Mouse (Mus musculus): ENCODE results near the gene Tgm5. TPM values are rescaled to one million over a fixed set of nuclear protein-coding genes. Genes with fewer than 3 reads are reported as not detected.
A peak's percentile ranks its signal among the peaks of the same experiment; 100 is the strongest.
"Not testable (repeated sequence)": the region's sequence is repeated elsewhere in the genome, so short reads cannot be mapped to it uniquely, and the experiment has no call there.

Tgm5 gene
- polyA plus RNA-seq, 1 experiment from 2014 or later, result not detected

DNA sequence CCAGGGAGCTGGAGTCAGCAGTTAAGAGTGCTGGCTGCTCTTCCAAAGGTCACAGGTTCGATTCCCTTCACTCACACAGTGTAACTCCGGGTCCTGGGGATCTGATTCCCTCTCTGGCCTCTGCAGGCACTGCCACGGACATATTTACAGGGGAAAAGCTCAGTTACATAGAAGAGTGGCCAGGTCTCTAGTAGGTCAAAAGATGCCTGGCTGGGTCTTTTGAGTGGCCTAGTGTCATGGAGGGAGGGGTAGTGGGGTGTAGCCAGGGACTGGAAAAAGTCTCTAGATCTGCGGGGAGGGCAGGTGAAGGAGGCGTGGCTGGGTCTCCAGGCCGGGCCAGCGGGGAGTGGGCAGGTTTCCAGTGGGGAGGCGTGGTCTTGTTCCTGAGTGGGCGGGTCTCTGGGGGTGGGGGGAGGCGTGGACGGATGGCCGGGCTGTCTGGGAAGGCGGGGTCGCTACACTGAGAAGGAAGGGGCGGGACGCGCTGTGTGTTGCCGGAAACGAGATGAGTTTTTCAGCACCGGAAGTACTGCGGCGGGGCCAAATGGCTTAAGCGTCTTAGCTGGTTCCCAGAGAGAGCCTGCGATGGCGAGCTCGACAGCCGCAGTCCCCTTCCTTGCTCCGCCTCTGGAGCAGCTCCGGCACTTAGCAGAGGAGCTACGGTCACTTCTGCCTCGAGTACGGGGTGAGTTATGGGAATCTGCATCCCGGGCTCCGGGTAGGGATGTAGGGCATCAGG, 77.5 kb downstream of the Tgm5 start, which contains the start of gene Ccndbp1:
TSS of gene Ccndbp1 (plus strand) at position 479 of the 739 bp plus-strand sequence.
- peaks cover 7% of the 10 kb centered on the region for H3K4me1 ChIP-seq (ENCODE audit: control insufficient read depth, insufficient read depth, low read length)
- peak; percentile 95 for ATAC-seq (replicated peaks; ENCODE audit: insufficient number of reproducible peaks, low FRiP score, low TSS enrichment)
- peak within 1 kb of the TSS; percentile 74 for H3K9ac ChIP-seq (ENCODE audit: low read depth, low read length)
- H3K4me3 ChIP-seq (ENCODE audit: low read depth, low read length), result peak within 1 kb of the TSS; percentile 79
- H3K4me2 ChIP-seq, result peak within 1 kb of the TSS; percentile 85
- H3K27ac ChIP-seq (ENCODE audit: low read depth, low read length), result no peak within 1 kb of the TSS
- no peaks in the 10 kb centered on the region; the same call in 1 of the 2 replicates for H3K36me3 ChIP-seq (ENCODE audit: control insufficient read depth, insufficient read depth, low read length)
- no peaks in the 10 kb centered on the region for H3K9me3 ChIP-seq (replicated peaks; ENCODE audit: control insufficient read depth, low read length)
- WGBS (ENCODE audit: insufficient replicate concordance), result 2% methylated on average over 34 of the region's 34 CpGs
- H3K27me3 ChIP-seq (ENCODE audit: control insufficient read depth, insufficient read depth, low read length), result no peaks in the 10 kb centered on the region

- 88% methylated on average over 1 of the region's 1 CpGs for WGBS (ENCODE audit: insufficient replicate concordance)
- no peak overlapping the region for H3K4me2 ChIP-seq
- no peak overlapping the region for H3K4me3 ChIP-seq (ENCODE audit: low read depth, low read length)
- no peaks in the 10 kb centered on the region for H3K9me3 ChIP-seq (replicated peaks; ENCODE audit: control insufficient read depth, low read length)
- no peak for ATAC-seq (replicated peaks; ENCODE audit: insufficient number of reproducible peaks, low FRiP score, low TSS enrichment)
- peaks cover 7% of the 10 kb centered on the region for H3K4me1 ChIP-seq (ENCODE audit: control insufficient read depth, insufficient read depth, low read length)
- H3K9ac ChIP-seq (ENCODE audit: low read depth, low read length), result no peak overlapping the region
- no peaks in the 10 kb centered on the region for H3K27me3 ChIP-seq (ENCODE audit: control insufficient read depth, insufficient read depth, low read length)
- no peaks in the 10 kb centered on the region for H3K36me3 ChIP-seq (ENCODE audit: control insufficient read depth, insufficient read depth, low read length)
- H3K27ac ChIP-seq (ENCODE audit: low read depth, low read length), result no peak overlapping the region
Measured at GRCm38 (mm10) chr2:121006986-121007385, 78.7 kb downstream of the Tgm5 start.

DNA sequence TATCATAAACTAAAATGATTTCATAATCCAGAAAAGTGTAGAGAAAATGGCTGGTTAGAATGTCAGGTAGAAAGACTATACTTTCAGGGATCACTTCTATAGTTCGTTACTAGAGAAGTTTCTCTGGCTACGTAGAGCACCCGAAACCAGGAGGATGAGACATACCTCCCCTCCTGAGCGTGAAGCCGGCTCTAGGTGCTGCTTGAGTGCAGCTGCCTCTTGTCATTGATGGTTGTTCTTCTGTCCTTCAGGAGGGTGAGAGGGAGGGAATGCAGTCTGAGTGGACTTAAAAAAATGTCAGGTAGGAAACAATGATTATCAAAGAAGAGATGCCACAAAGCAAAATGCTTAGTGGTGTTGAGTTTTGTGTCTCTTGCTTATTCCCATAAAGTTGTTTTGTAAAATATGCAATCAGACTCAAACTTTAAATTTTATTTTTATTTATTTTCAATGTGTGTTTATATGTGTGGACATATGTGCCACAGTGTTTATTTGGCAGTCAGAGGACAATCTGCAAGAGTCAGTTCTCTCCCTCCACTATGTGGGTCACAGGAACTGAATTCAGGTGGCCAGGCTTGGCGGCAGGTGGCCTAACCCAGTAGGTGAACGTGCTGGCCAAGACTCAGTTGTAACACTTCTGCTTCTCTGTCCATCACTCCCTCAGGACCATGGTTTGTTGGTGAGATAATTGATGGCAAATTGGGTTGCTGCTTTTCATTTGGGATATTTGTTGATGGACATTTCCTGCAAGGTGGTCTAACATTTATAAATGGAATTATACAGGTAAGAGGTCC, 81.4 kb downstream of the Tgm5 start:
- no peaks in the 10 kb centered on the region for H3K27me3 ChIP-seq (ENCODE audit: control insufficient read depth, insufficient read depth, low read length)
- peaks cover 5% of the 10 kb centered on the region for H3K4me1 ChIP-seq (ENCODE audit: control insufficient read depth, insufficient read depth, low read length)
- H3K36me3 ChIP-seq (ENCODE audit: control insufficient read depth, insufficient read depth, low read length), result no peaks in the 10 kb centered on the region
- H3K4me3 ChIP-seq (ENCODE audit: low read depth, low read length), result no peak overlapping the region
- H3K4me2 ChIP-seq, result no peak overlapping the region
- H3K9me3 ChIP-seq (replicated peaks; ENCODE audit: control insufficient read depth, low read length), result no peaks in the 10 kb centered on the region
- 80% methylated on average over 7 of the region's 7 CpGs for WGBS (ENCODE audit: insufficient replicate concordance)
- H3K9ac ChIP-seq (ENCODE audit: low read depth, low read length), result no peak overlapping the region
- no peak for ATAC-seq (replicated peaks; ENCODE audit: insufficient number of reproducible peaks, low FRiP score, low TSS enrichment)
- no peak overlapping the region for H3K27ac ChIP-seq (ENCODE audit: low read depth, low read length)

DNA sequence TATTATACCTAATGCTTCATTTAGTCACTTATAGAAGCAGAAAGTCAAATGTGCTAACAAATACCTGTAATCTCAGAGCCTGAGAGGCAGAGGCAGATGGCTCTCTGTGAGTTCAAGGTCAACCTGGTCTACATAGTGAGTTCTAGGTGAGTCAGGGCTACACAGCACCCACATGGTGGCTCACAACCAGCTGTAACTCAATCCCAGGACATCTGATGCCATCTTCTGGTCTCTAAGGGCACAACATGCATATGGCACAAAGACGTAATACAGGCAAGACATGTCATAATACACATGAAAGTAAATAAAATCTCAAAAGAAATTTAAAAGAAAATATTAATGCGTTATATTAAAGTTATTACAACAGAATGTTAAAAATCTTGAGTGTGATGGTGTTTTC, 82.1 kb downstream of the Tgm5 start:
- Histone ChIP-seq H3K4me1 (ENCODE audit: control insufficient read depth, insufficient read depth, low read length) (no peaks in the 10 kb centered on the region), H3K36me3 (ENCODE audit: control insufficient read depth, insufficient read depth, low read length) (no peaks in the 10 kb centered on the region), H3K27ac (ENCODE audit: low read depth, low read length) (no peak overlapping the region), H3K9me3 (replicated peaks; ENCODE audit: control insufficient read depth, low read length) (no peaks in the 10 kb centered on the region), H3K9ac (ENCODE audit: low read depth, low read length) (no peak overlapping the region), H3K4me2 (no peak overlapping the region), H3K27me3 (ENCODE audit: control insufficient read depth, insufficient read depth, low read length) (no peaks in the 10 kb centered on the region), H3K4me3 (ENCODE audit: low read depth, low read length) (no peak overlapping the region)
- no peak for ATAC-seq (replicated peaks; ENCODE audit: insufficient number of reproducible peaks, low FRiP score, low TSS enrichment)
- 61% methylated on average over 2 of the region's 2 CpGs for WGBS (ENCODE audit: insufficient replicate concordance)

GRCm38 (mm10) chr2:120998863-120999262, 86.8 kb downstream of the Tgm5 start:
- Histone ChIP-seq H3K4me3 (ENCODE audit: low read depth, low read length) (no peak overlapping the region), H3K36me3 (ENCODE audit: control insufficient read depth, insufficient read depth, low read length) (no peaks in the 10 kb centered on the region), H3K27ac (ENCODE audit: low read depth, low read length) (no peak overlapping the region), H3K9ac (ENCODE audit: low read depth, low read length) (no peak overlapping the region), H3K27me3 (ENCODE audit: control insufficient read depth, insufficient read depth, low read length) (no peaks in the 10 kb centered on the region), H3K4me1 (ENCODE audit: control insufficient read depth, insufficient read depth, low read length) (no peaks in the 10 kb centered on the region), H3K9me3 (replicated peaks; ENCODE audit: control insufficient read depth, low read length) (no peaks in the 10 kb centered on the region), H3K4me2 (no peak overlapping the region)
- no peak for ATAC-seq (replicated peaks; ENCODE audit: insufficient number of reproducible peaks, low FRiP score, low TSS enrichment)
- 83% methylated on average over 8 of the region's 8 CpGs for WGBS (ENCODE audit: insufficient replicate concordance)

- 83% methylated on average over 1 of the region's 1 CpGs for WGBS (ENCODE audit: insufficient replicate concordance)
Measured at GRCm38 (mm10) chr2:120996607-120997006, 89.0 kb downstream of the Tgm5 start.

More at GRCm38 (mm10) chr2:120996607-120997006, 89.0 kb downstream of the Tgm5 start:
- not testable (repeated sequence) for H3K4me3 ChIP-seq (ENCODE audit: low read depth, low read length); H3K27ac ChIP-seq (ENCODE audit: low read depth, low read length); ATAC-seq (replicated peaks; ENCODE audit: insufficient number of reproducible peaks, low FRiP score, low TSS enrichment); H3K9me3 ChIP-seq (replicated peaks; ENCODE audit: control insufficient read depth, low read length); H3K36me3 ChIP-seq (ENCODE audit: control insufficient read depth, insufficient read depth, low read length); H3K27me3 ChIP-seq (ENCODE audit: control insufficient read depth, insufficient read depth, low read length); H3K4me2 ChIP-seq; H3K4me1 ChIP-seq (ENCODE audit: control insufficient read depth, insufficient read depth, low read length); H3K9ac ChIP-seq (ENCODE audit: low read depth, low read length)

Other genes with a start within 250 kb of the Tgm5 start
- gene Cdan1, start 235.7 kb downstream of the Tgm5 start, polyA plus RNA-seq (2014; fragmentation: Nextera tagmentation; extraction: Ambion mirVana), result 8.0 and 9.2 TPM in 2 replicates
- 3.2 and 4.0 TPM in 2 replicates for gene Ttbk2, start 235.2 kb downstream of the Tgm5 start, polyA plus RNA-seq (2014; fragmentation: Nextera tagmentation; extraction: Ambion mirVana)
- 17.9 and 25.0 TPM in 2 replicates for gene Ubr1, start 115.1 kb downstream of the Tgm5 start, polyA plus RNA-seq (2014; fragmentation: Nextera tagmentation; extraction: Ambion mirVana)
- gene Tmem62, start 108.8 kb downstream of the Tgm5 start, polyA plus RNA-seq (2014; fragmentation: Nextera tagmentation; extraction: Ambion mirVana), result 3.6 and 3.8 TPM in 2 replicates
- gene Ccndbp1, start 77.4 kb downstream of the Tgm5 start, polyA plus RNA-seq (2014; fragmentation: Nextera tagmentation; extraction: Ambion mirVana), result 36.0 and 37.6 TPM in 2 replicates
- gene Epb42, start 48.8 kb downstream of the Tgm5 start, polyA plus RNA-seq (2014; fragmentation: Nextera tagmentation; extraction: Ambion mirVana), result 19.5 and 30.3 TPM in 2 replicates
- not detected in 2 replicates for gene Tgm7, start 24.0 kb upstream of the Tgm5 start, polyA plus RNA-seq (2014; fragmentation: Nextera tagmentation; extraction: Ambion mirVana)
- gene Adal, start 54.6 kb upstream of the Tgm5 start, polyA plus RNA-seq (2014; fragmentation: Nextera tagmentation; extraction: Ambion mirVana), result 14.3 and 14.6 TPM in 2 replicates
- gene Lcmt2, start 54.8 kb upstream of the Tgm5 start, polyA plus RNA-seq (2014; fragmentation: Nextera tagmentation; extraction: Ambion mirVana), result 14.0 and 17.6 TPM in 2 replicates
- gene Tubgcp4, start 84.8 kb upstream of the Tgm5 start, polyA plus RNA-seq (2014; fragmentation: Nextera tagmentation; extraction: Ambion mirVana), result 41.0 and 44.9 TPM in 2 replicates
- 6.3 and 8.2 TPM in 2 replicates for gene Zscan29, start 85.3 kb upstream of the Tgm5 start, polyA plus RNA-seq (2014; fragmentation: Nextera tagmentation; extraction: Ambion mirVana)
- 60.1 and 63.5 TPM in 2 replicates for gene Trp53bp1, start 185.6 kb upstream of the Tgm5 start, polyA plus RNA-seq (2014; fragmentation: Nextera tagmentation; extraction: Ambion mirVana)
- 4.0 and 6.6 TPM in 2 replicates for gene Map1a, start 203.8 kb upstream of the Tgm5 start, polyA plus RNA-seq (2014; fragmentation: Nextera tagmentation; extraction: Ambion mirVana)

Measured in heart, embryonic 11.5 days (tissue).